Mouse (Mus musculus): ENCODE measurements at regions not wholly inside any gene's neighbourhood (a gene's known extent, or its start where the extent isn't known, plus 50 kb on each side); places are given as distances from the start of the nearest gene placed in this dataset.
A peak's percentile ranks its signal among the peaks of the same experiment; 100 is the strongest.

DNA sequence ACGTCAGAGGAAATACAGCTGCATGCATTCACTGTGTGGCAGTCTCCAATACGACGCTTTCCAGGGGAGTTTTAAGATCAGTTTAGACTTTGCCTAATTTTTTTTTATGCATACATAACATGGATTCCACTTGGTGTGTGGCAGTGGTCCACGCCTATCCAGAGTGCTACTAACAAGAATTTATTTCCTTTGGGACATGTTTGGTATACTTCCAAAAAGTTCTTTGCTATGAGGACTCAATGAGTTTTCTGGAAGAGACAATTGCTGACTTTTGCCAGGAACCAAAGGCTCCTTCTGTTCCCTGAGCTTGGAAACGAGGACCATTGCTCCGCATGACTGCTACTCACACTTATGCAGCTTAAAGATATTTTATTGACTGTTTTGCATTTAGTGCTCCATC lies 59.2 kb downstream of the Marcks start:
- ATAC-seq (replicated peaks; ENCODE audit: low read depth, poor library complexity, severe bottlenecking) = no peak

DNA sequence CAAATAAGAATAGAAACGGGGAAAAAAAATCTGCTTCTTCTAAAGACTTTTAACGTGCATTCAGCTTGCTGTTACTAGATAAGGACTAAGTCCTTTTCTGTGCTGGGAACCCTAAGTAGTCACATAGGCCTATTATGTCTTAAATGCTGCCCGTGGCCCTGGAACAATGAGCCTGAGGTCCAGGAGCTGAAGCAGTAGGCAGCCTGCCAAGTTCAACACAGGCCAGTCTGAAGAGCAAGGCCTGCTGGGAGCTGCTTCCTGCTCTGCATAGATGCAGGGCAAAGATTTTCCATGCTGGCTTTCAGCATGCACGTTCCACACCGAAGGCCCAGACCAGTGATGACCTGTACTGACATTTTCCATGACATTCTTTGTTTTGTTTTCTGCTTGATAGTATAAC lies 60.3 kb downstream of the Marcks start:
- no peak for ATAC-seq (replicated peaks; ENCODE audit: low read depth, poor library complexity, severe bottlenecking)

GRCm38 (mm10) chr10:37077741-37078140 lies 61.0 kb downstream of the Marcks start:
- ATAC-seq (replicated peaks; ENCODE audit: low read depth, poor library complexity, severe bottlenecking) = no peak

- peak; percentile 82 for ATAC-seq (replicated peaks; ENCODE audit: low read depth, poor library complexity, severe bottlenecking)
Measured at GRCm38 (mm10) chr10:37072834-37073233, 65.9 kb downstream of the Marcks start.

GRCm38 (mm10) chr10:37072061-37072460 lies 66.7 kb downstream of the Marcks start:
- no peak for ATAC-seq (replicated peaks; ENCODE audit: low read depth, poor library complexity, severe bottlenecking)

GRCm38 (mm10) chr10:37071420-37071819 lies 67.3 kb downstream of the Marcks start:
- no peak for ATAC-seq (replicated peaks; ENCODE audit: low read depth, poor library complexity, severe bottlenecking)
